Mouse (Mus musculus) v-Abl transformed pro-B cells (cell line): ENCODE data around the gene Gns.

Experiments
- in situ Hi-C, 2 experiments: fragments of 400-800 bp; cut with MboI; formaldehyde crosslinking; loops; one replicate each; pipeline ENCODE4 v1.15.1; 2025; ENCODE audit not compliant: unreplicated experiment in 2 of 2

Gns gene

GRCm38 (mm10) chr10:121360358-121360757, 4.5 kb upstream of the Gns start:
- in situ Hi-C loops = loop anchor here in 1 of 2 experiments (10.0 to 25.0 kb wide), 2 partner anchors 1166 to 1627 kb away; no protein-coding TSS in a partner anchor

DNA sequence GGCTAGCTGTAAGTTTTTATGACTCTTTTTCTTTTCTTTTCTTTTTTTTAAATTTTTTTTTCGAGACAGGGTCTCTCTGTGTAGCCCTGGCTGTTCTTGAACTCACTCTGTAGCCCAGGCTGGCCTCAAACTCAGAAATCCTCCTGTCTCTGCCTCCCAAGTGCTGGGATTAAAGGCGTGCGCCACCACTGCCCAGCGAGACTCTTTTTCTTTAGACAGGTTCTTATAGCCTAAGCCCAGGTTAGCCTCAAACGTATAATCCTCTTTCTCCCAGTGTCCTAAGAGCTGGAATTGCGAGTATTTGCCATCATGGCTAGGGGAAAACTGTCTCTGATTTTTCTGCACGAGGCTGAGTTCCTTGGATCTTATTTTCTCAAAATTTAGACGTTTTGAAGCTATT, 1.7 kb upstream of the Gns start:
- in situ Hi-C loops = loop anchor here in 1 of 2 experiments (10.0 to 25.0 kb wide), 2 partner anchors 1168 to 1624 kb away; no protein-coding TSS in a partner anchor

DNA sequence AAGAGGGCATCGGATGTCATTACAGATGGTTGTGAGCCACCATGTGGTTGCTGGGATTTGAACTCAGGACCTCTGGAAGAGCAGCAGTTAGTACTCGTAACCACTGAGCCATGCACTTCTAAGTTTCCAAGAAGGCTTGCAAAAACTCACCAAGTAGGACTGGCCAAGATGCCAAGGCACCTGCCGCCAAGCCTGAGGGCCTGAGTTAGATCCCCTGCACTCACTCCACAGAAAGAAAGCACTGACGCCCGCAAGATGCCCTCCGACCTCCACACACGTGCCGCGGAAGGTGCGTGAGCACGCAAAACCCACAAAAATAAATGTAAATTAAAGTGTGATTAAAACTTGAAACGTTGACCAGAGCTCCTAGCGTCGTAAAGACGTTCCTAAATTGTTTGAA, 584 bp upstream of the Gns start:
- in situ Hi-C loops = loop anchor here in 1 of 2 experiments (10.0 to 25.0 kb wide), 2 partner anchors 1170 to 1623 kb away; no protein-coding TSS in a partner anchor

DNA sequence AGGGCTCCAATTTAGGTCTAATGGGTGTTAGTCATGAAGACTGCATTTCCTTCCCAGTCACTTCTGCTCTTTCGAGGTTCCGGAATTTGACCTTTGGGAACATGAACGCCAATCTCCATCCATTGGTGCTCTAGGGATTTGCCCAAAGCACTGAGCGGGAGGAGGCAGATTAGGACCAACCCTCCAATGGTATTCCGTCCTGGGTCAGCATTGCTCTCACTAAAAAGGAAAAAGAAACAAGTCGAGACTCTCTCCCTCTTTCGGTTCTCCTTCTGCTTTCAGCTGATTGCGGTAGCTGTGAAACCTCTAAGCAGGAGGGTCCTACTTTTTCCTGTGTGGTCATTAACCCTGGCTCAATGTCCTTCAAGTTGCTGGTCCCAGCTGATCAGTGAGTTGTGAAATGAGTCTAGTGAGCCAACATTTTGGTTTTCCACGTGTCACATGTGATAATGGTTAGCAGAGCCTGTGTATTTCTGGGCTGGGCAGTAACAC, 937 bp downstream of the Gns start:
- in situ Hi-C loops = loop anchor here in 1 of 2 experiments (10.0 to 25.0 kb wide), 2 partner anchors 1171 to 1621 kb away; no protein-coding TSS in a partner anchor

- in situ Hi-C loops = loop anchor here in 1 of 2 experiments (10.0 to 25.0 kb wide), 2 partner anchors 1172 to 1620 kb away; no protein-coding TSS in a partner anchor
These were observed 2.4 kb downstream of the Gns start for GRCm38 (mm10) chr10:121367271-121367670.

GRCm38 (mm10) chr10:121367780-121368179, 2.9 kb downstream of the Gns start:
- in situ Hi-C loops = loop anchor here in 1 of 2 experiments (10.0 to 25.0 kb wide), 2 partner anchors 1173 to 1620 kb away; no protein-coding TSS in a partner anchor

- in situ Hi-C loops = loop anchor here in 1 of 2 experiments (10.0 to 25.0 kb wide), 2 partner anchors 1174 to 1618 kb away; no protein-coding TSS in a partner anchor
These were observed 4.0 kb downstream of the Gns start for GRCm38 (mm10) chr10:121368783-121369465.

- in situ Hi-C loops = loop anchor here in 1 of 2 experiments (25.0 kb wide), 1 partner anchor 1617 kb away; no protein-coding TSS in a partner anchor
These were observed 5.9 kb downstream of the Gns start for GRCm38 (mm10) chr10:121370777-121371176.

GRCm38 (mm10) chr10:121374013-121374412, 9.1 kb downstream of the Gns start:
- in situ Hi-C loops = loop anchor here in 1 of 2 experiments (25.0 kb wide), 1 partner anchor 1613 kb away; no protein-coding TSS in a partner anchor

GRCm38 (mm10) chr10:121374693-121375620, 10.1 kb downstream of the Gns start:
- in situ Hi-C loops = loop anchor here in 1 of 2 experiments (25.0 kb wide), 1 partner anchor 1612 kb away; no protein-coding TSS in a partner anchor

DNA sequence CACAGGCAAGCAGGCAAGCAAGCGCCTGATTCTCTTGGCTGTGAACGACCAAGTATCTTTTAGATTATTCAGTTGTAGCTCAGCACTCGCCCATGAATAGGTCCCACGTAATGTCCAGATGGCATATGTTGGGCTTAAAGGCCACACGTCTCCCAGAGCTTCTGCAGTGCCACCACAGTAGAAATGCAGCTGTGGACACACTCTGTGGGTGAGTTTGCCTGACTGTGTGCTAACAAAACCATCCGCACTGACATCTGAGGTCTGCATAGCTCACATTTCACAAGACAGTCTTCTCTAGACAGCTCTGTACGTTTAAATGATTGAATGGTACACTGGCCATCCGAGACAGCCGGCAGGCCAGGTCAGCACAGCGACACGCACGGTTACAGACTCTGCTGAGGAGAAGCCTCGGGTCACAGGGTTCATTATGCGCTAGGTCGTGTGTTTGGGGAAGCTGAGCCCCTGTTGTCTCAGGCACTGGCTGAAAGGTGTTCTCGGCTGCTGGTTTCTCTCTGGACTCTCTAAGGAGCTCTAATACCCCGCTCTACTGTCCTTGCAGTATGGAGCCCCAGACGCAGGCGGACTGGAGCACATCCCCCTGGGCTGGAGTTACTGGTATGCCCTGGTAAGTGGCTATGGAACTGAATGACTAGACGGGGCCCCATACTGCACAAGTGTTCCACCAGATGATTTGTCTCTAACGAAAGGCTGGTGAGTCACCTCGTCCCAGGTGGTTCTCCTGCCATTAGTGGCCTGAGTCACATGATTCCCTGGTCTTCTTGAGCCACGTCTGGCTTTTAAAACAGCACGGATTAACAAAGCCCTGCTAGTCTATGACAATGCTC, 11.0 kb downstream of the Gns start:
- in situ Hi-C loops = no loop called here

DNA sequence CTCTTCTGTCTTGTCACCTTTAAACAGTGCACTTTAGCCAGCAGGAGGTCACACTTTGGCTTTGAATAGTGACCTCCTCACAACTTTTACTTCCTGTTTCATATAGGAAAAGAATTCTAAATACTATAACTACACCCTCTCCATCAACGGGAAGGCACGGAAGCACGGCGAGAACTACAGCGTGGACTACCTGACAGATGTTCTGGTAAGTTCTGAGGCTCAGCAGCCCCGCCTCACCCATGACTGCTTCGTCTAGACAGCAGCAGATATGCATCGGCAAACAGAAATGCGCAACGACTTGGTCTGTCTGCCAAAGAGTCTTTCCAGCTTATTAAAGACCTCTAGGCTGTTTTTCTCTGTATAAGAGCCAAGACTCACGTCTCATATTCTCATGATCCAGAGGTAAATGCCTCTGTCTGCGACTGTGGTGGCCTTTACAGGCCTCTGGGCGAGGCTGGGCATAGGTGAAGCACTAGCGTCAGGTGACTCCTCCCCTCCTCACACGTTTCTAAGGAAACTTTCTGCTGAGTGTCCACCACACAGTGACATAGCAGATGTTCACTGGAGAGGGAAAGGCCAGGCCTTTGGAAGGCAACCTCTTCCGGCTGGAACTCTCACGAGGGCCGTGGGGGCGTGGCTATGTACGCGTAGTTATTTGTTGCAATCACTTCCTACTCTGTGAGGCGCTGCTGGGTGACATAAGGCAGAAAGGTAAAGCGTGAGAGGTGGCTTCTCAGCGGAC, 11.8 kb downstream of the Gns start:
- in situ Hi-C loops = no loop called here

- in situ Hi-C loops = no loop called here
These were observed 14.5 kb downstream of the Gns start for GRCm38 (mm10) chr10:121379387-121379786.

- in situ Hi-C loops = no loop called here
These were observed 16.4 kb downstream of the Gns start for GRCm38 (mm10) chr10:121381280-121381679.

- in situ Hi-C loops = no loop called here
These were observed 19.8 kb downstream of the Gns start for GRCm38 (mm10) chr10:121384710-121385109.

DNA sequence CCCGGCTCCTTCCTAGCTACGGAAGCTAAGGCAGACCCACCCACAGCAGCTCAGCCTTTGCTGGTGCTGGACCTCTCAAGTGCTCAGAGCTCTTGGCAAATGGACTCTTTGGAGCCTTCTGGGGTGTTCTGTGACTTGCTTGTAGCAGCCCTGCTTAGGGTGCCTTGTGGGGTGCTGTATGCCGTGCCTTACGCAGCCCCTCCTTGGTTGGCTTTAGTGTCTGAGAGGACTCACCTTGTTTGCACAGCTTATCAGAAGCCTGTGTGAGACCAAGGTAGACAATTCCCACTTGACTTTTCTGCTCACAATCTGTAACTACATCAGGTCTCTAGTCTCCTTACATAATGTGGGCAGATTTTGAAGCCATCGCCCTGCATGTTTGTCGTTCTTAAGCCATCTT, 20.8 kb downstream of the Gns start:
- in situ Hi-C loops = no loop called here

GRCm38 (mm10) chr10:121386347-121386746, 21.5 kb downstream of the Gns start:
- in situ Hi-C loops = no loop called here

- in situ Hi-C loops = no loop called here
These were observed 25.7 kb downstream of the Gns start for GRCm38 (mm10) chr10:121390602-121391001.

GRCm38 (mm10) chr10:121391901-121392300, 27.0 kb downstream of the Gns start:
- in situ Hi-C loops = no loop called here
